Mouse (Mus musculus): ENCODE results near the gene 2410015M20Rik. TPM values are rescaled to one million over a fixed set of nuclear protein-coding genes. Genes with fewer than 3 reads are reported as not detected.
A peak's percentile ranks its signal among the peaks of the same experiment; 100 is the strongest.
"Not testable (repeated sequence)": the region's sequence is repeated elsewhere in the genome, so short reads cannot be mapped to it uniquely, and the experiment has no call there.

The 2410015M20Rik gene
- total RNA-seq (2021), result 100 to 1,000 TPM; 232 to 255 TPM
- long read RNA-seq, experiment 1, transcript 2410015M20Rik-201 (4 exons, 755 nt), result major isoform, 97 of 107 reads
- long read RNA-seq, experiment 1, partial matches to known transcripts, result 4 of 107 reads
- long read RNA-seq, experiment 1, other reads (novel, unspliced or antisense), result 6 of 107 reads
- long read RNA-seq, experiment 2, transcript 2410015M20Rik-201 (4 exons, 755 nt), result major isoform, 88 of 93 reads
- long read RNA-seq, experiment 2, partial matches to known transcripts, result 2 of 93 reads
- long read RNA-seq, experiment 2, other reads (novel, unspliced or antisense), result 3 of 93 reads

GRCm38 (mm10) chr17:56609452-56610171, at the start of gene 2410015M20Rik:
2410015M20Rik (minus strand) TSS chr17:56609771.
- DNase-seq (ENCODE audit: low spot score in 2 of 2), result peak; percentile 77 to 91

GRCm38 (mm10) chr17:56656171-56656570, 46.6 kb upstream of the 2410015M20Rik start:
- no peak for DNase-seq (ENCODE audit: low spot score in 2 of 2)

- no peak for DNase-seq (ENCODE audit: low spot score in 2 of 2)
Observed at GRCm38 (mm10) chr17:56655311-56655710, 45.7 kb upstream of the 2410015M20Rik start.

GRCm38 (mm10) chr17:56654771-56655170, 45.2 kb upstream of the 2410015M20Rik start:
- no peak for DNase-seq (ENCODE audit: low spot score in 2 of 2)

GRCm38 (mm10) chr17:56651801-56652200, 42.2 kb upstream of the 2410015M20Rik start:
- no peak for DNase-seq (ENCODE audit: low spot score in 2 of 2)

- DNase-seq (ENCODE audit: low spot score in 2 of 2), result no peak
Observed at GRCm38 (mm10) chr17:56647546-56647945, 38.0 kb upstream of the 2410015M20Rik start.

- DNase-seq (ENCODE audit: low spot score in 2 of 2), result no peak
Observed at GRCm38 (mm10) chr17:56643237-56643636, 33.7 kb upstream of the 2410015M20Rik start.

GRCm38 (mm10) chr17:56634023-56634422, 24.5 kb upstream of the 2410015M20Rik start:
- DNase-seq (ENCODE audit: low spot score in 2 of 2), result no peak

GRCm38 (mm10) chr17:56631807-56632206, 22.2 kb upstream of the 2410015M20Rik start:
- no peak for DNase-seq (ENCODE audit: low spot score in 2 of 2)

- DNase-seq (ENCODE audit: low spot score in 2 of 2), result not testable (repeated sequence)
Observed at GRCm38 (mm10) chr17:56629800-56630781, 20.5 kb upstream of the 2410015M20Rik start.

- no peak for DNase-seq (ENCODE audit: low spot score in 2 of 2)
Observed at GRCm38 (mm10) chr17:56627530-56628277, 18.1 kb upstream of the 2410015M20Rik start, which contains the start of gene Catsperd. Catsperd (plus strand) TSS chr17:56628143.

- peak; percentile 77 to 93 for DNase-seq (ENCODE audit: low spot score in 2 of 2)
Observed at GRCm38 (mm10) chr17:56626754-56627470, 17.3 kb upstream of the 2410015M20Rik start, which contains the start of gene Lonp1. Lonp1 (minus strand) TSS chr17:56626887.

- no peak for DNase-seq (ENCODE audit: low spot score in 2 of 2)
Observed at GRCm38 (mm10) chr17:56626260-56626659, 16.7 kb upstream of the 2410015M20Rik start.

GRCm38 (mm10) chr17:56625495-56625894, 15.9 kb upstream of the 2410015M20Rik start:
- DNase-seq (ENCODE audit: low spot score in 2 of 2), result no peak

GRCm38 (mm10) chr17:56617628-56618027, 8.1 kb upstream of the 2410015M20Rik start:
- no peak for DNase-seq (ENCODE audit: low spot score in 2 of 2)

- DNase-seq (ENCODE audit: low spot score in 2 of 2), result no peak
Observed at GRCm38 (mm10) chr17:56616725-56617124, 7.2 kb upstream of the 2410015M20Rik start.

- DNase-seq (ENCODE audit: low spot score in 2 of 2), result no peak
Observed at GRCm38 (mm10) chr17:56615792-56616191, 6.2 kb upstream of the 2410015M20Rik start.

GRCm38 (mm10) chr17:56615136-56615784, 5.7 kb upstream of the 2410015M20Rik start:
- DNase-seq (ENCODE audit: low spot score in 2 of 2), result no peak
